Mouse (Mus musculus): ENCODE data around the gene Camsap2. TPM values are rescaled to one million over a fixed set of nuclear protein-coding genes. Genes with fewer than 3 reads are reported as not detected.

Gene Camsap2
- polyA plus RNA-seq, 1 experiment from 2014 or later: 34.7 TPM

GRCm38 (mm10) chr1:136333071-136333470, 12.8 kb downstream of the Camsap2 start:
- no peaks in the 10 kb centered on the region for H3K36me3 ChIP-seq (ENCODE audit: control insufficient read depth, insufficient read depth, low read length)
- H3K4me3 ChIP-seq (ENCODE audit: low read depth, low read length): no peak overlapping the region
- ATAC-seq (ENCODE audit: insufficient read depth, low FRiP score, low TSS enrichment): no peak
- no peaks in the 10 kb centered on the region for H3K9me3 ChIP-seq (ENCODE audit: control insufficient read depth, low read length)
- no peak overlapping the region for H3K4me2 ChIP-seq (ENCODE audit: low read depth)
- no peak for DNase-seq (ENCODE audit: low spot score)
- WGBS: 86% methylated on average over 7 of the region's 7 CpGs
- no peak overlapping the region for H3K27ac ChIP-seq (ENCODE audit: low read depth, low read length)
- H3K9ac ChIP-seq (ENCODE audit: low read length): no peak overlapping the region
- no peaks in the 10 kb centered on the region for H3K4me1 ChIP-seq (ENCODE audit: control insufficient read depth, insufficient read depth, low read length)
- H3K27me3 ChIP-seq (ENCODE audit: control insufficient read depth, insufficient read depth, low read length): no peaks in the 10 kb centered on the region

DNA sequence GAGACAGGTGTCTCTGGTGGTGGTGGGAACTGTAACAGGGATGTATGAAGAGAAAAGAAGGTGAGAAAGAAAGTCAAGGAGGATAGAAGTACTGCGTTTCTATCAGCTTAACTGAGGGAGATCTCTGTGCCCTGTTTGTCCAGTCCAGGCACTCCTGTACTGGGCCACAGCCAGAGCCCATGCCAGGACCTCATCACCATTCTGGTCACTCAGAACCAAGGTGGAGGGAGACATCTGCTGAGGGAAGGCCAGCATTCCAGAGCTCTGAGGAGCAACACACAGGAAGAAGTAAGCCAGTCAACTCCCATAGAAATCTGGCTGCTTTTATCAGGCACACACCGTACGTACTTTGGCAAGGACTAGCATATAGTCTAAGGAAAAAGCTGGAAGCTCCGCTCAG, 14.1 kb downstream of the Camsap2 start:
- DNase-seq (ENCODE audit: low spot score) (no peak), ATAC-seq (ENCODE audit: insufficient read depth, low FRiP score, low TSS enrichment) (no peak)
- Histone ChIP-seq H3K27ac (ENCODE audit: low read depth, low read length) (no peak overlapping the region), H3K4me1 (ENCODE audit: control insufficient read depth, insufficient read depth, low read length) (no peaks in the 10 kb centered on the region), H3K9ac (ENCODE audit: low read length) (no peak overlapping the region), H3K4me3 (ENCODE audit: low read depth, low read length) (no peak overlapping the region), H3K9me3 (ENCODE audit: control insufficient read depth, low read length) (no peaks in the 10 kb centered on the region), H3K36me3 (ENCODE audit: control insufficient read depth, insufficient read depth, low read length) (no peaks in the 10 kb centered on the region), H3K4me2 (ENCODE audit: low read depth) (no peak overlapping the region), H3K27me3 (ENCODE audit: control insufficient read depth, insufficient read depth, low read length) (no peaks in the 10 kb centered on the region)
- WGBS: 96% methylated on average over 4 of the region's 4 CpGs

GRCm38 (mm10) chr1:136329426-136329825, 16.5 kb downstream of the Camsap2 start:
- H3K4me2 ChIP-seq (ENCODE audit: low read depth): no peak overlapping the region
- no peaks in the 10 kb centered on the region for H3K36me3 ChIP-seq (ENCODE audit: control insufficient read depth, insufficient read depth, low read length)
- H3K4me1 ChIP-seq (ENCODE audit: control insufficient read depth, insufficient read depth, low read length): no peaks in the 10 kb centered on the region
- H3K9ac ChIP-seq (ENCODE audit: low read length): no peak overlapping the region
- DNase-seq (ENCODE audit: low spot score): no peak
- no peak overlapping the region for H3K27ac ChIP-seq (ENCODE audit: low read depth, low read length)
- H3K4me3 ChIP-seq (ENCODE audit: low read depth, low read length): no peak overlapping the region
- H3K27me3 ChIP-seq (ENCODE audit: control insufficient read depth, insufficient read depth, low read length): no peaks in the 10 kb centered on the region
- 96% methylated on average over 4 of the region's 4 CpGs for WGBS
- ATAC-seq (ENCODE audit: insufficient read depth, low FRiP score, low TSS enrichment): no peak
- no peaks in the 10 kb centered on the region for H3K9me3 ChIP-seq (ENCODE audit: control insufficient read depth, low read length)

DNA sequence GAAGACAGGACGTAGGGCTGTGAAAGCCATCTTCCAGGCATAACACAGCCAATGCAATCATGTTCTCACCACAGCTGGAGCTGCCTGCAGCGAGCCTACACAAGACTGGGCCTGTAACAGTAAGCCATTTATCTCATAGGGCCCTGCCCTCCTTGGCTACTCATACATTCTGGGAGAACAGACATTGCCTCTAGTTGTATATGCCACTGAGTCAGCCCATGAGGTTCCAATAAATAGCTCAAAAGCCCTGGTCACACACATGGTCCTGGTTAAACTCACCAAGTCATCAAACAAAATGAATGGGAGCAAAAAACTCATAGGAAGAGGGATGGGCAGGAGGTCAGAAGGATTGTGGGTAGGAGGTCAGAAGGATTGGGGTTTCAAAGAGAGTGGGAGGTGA, 17.3 kb downstream of the Camsap2 start:
- Histone ChIP-seq H3K4me1 (ENCODE audit: control insufficient read depth, insufficient read depth, low read length) (no peaks in the 10 kb centered on the region), H3K4me2 (ENCODE audit: low read depth) (no peak overlapping the region), H3K4me3 (ENCODE audit: low read depth, low read length) (no peak overlapping the region), H3K27me3 (ENCODE audit: control insufficient read depth, insufficient read depth, low read length) (no peaks in the 10 kb centered on the region), H3K36me3 (ENCODE audit: control insufficient read depth, insufficient read depth, low read length) (no peaks in the 10 kb centered on the region), H3K27ac (ENCODE audit: low read depth, low read length) (no peak overlapping the region), H3K9ac (ENCODE audit: low read length) (no peak overlapping the region), H3K9me3 (ENCODE audit: control insufficient read depth, low read length) (no peaks in the 10 kb centered on the region)
- ATAC-seq (ENCODE audit: insufficient read depth, low FRiP score, low TSS enrichment): no peak
- 71% methylated on average over 2 of the region's 2 CpGs for WGBS
- no peak for DNase-seq (ENCODE audit: low spot score)

GRCm38 (mm10) chr1:136327638-136328037, 18.3 kb downstream of the Camsap2 start:
- no peak overlapping the region for H3K27ac ChIP-seq (ENCODE audit: low read depth, low read length)
- H3K9ac ChIP-seq (ENCODE audit: low read length): no peak overlapping the region
- H3K27me3 ChIP-seq (ENCODE audit: control insufficient read depth, insufficient read depth, low read length): no peaks in the 10 kb centered on the region
- peaks cover 2% of the 10 kb centered on the region; the same call in 1 of the 2 replicates for H3K36me3 ChIP-seq (ENCODE audit: control insufficient read depth, insufficient read depth, low read length)
- no peak overlapping the region for H3K4me2 ChIP-seq (ENCODE audit: low read depth)
- no peaks in the 10 kb centered on the region for H3K4me1 ChIP-seq (ENCODE audit: control insufficient read depth, insufficient read depth, low read length)
- H3K9me3 ChIP-seq (ENCODE audit: control insufficient read depth, low read length): no peaks in the 10 kb centered on the region
- 86% methylated on average over 3 of the region's 3 CpGs for WGBS
- DNase-seq (ENCODE audit: low spot score) (no peak), ATAC-seq (ENCODE audit: insufficient read depth, low FRiP score, low TSS enrichment) (no peak)
- H3K4me3 ChIP-seq (ENCODE audit: low read depth, low read length): no peak overlapping the region

GRCm38 (mm10) chr1:136325933-136326332, 20.0 kb downstream of the Camsap2 start:
- no peaks in the 10 kb centered on the region for H3K4me1 ChIP-seq (ENCODE audit: control insufficient read depth, insufficient read depth, low read length)
- H3K9ac ChIP-seq (ENCODE audit: low read length): no peak overlapping the region
- H3K27me3 ChIP-seq (ENCODE audit: control insufficient read depth, insufficient read depth, low read length): no peaks in the 10 kb centered on the region
- H3K36me3 ChIP-seq (ENCODE audit: control insufficient read depth, insufficient read depth, low read length): peaks cover 2% of the 10 kb centered on the region; the same call in 1 of the 2 replicates
- H3K9me3 ChIP-seq (ENCODE audit: control insufficient read depth, low read length): no peaks in the 10 kb centered on the region
- WGBS: 32% methylated on average over 4 of the region's 4 CpGs
- no peak overlapping the region for H3K4me2 ChIP-seq (ENCODE audit: low read depth)
- no peak for ATAC-seq (ENCODE audit: insufficient read depth, low FRiP score, low TSS enrichment)
- no peak overlapping the region for H3K27ac ChIP-seq (ENCODE audit: low read depth, low read length)
- no peak for DNase-seq (ENCODE audit: low spot score)
- H3K4me3 ChIP-seq (ENCODE audit: low read depth, low read length): no peak overlapping the region

DNA sequence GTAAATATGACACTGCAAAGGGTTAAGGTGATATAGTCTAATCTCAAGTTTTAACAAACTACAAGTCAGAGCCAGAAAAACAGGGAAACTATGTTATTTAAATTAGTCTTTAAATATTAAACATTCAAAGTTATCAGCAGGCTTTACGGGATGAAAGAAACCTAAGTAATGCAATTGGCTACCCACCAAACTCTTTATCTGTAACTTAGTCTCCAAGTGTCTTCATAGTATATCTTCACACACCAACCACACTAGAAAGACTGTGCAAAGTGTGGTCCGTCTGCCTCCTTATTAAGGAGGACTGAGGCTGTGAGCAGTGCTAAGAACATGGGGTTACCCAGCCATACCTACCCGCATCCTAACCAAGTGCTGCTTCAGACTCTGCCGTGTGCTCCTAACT, 23.6 kb downstream of the Camsap2 start:
- Histone ChIP-seq H3K36me3 (ENCODE audit: control insufficient read depth, insufficient read depth, low read length) (peaks cover 2% of the 10 kb centered on the region; the same call in 1 of the 2 replicates), H3K9ac (ENCODE audit: low read length) (no peak overlapping the region), H3K4me1 (ENCODE audit: control insufficient read depth, insufficient read depth, low read length) (no peaks in the 10 kb centered on the region), H3K27me3 (ENCODE audit: control insufficient read depth, insufficient read depth, low read length) (no peaks in the 10 kb centered on the region), H3K27ac (ENCODE audit: low read depth, low read length) (no peak overlapping the region), H3K4me2 (ENCODE audit: low read depth) (no peak overlapping the region), H3K9me3 (ENCODE audit: control insufficient read depth, low read length) (no peaks in the 10 kb centered on the region), H3K4me3 (ENCODE audit: low read depth, low read length) (no peak overlapping the region)
- DNase-seq (ENCODE audit: low spot score) (no peak), ATAC-seq (ENCODE audit: insufficient read depth, low FRiP score, low TSS enrichment) (no peak)
- WGBS: 92% methylated on average over 4 of the region's 4 CpGs

DNA sequence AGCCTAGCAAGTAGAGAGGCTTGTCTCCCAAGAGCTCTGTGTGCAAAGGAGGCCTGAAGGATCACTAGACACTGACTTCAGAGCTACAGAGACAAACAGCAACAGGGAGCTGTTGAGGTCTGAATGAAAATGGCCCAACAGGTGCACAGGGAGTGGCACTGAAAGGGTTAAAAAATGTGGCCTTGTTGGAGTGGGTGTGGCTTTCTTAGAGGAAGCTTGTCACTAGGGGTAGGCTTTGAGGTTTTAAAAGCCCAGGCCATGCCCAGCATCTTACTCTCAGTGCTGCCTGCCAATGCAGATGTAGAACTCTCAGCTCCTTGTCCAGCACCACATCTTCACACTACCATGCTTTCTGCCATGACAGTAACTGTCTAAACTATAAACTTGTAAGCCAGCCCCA, 29.6 kb downstream of the Camsap2 start:
- no peak overlapping the region for H3K4me3 ChIP-seq (ENCODE audit: low read depth, low read length)
- no peaks in the 10 kb centered on the region for H3K4me1 ChIP-seq (ENCODE audit: control insufficient read depth, insufficient read depth, low read length)
- H3K27me3 ChIP-seq (ENCODE audit: control insufficient read depth, insufficient read depth, low read length): no peaks in the 10 kb centered on the region
- no peak overlapping the region for H3K4me2 ChIP-seq (ENCODE audit: low read depth)
- ATAC-seq (ENCODE audit: insufficient read depth, low FRiP score, low TSS enrichment): no peak
- H3K9ac ChIP-seq (ENCODE audit: low read length): no peak overlapping the region
- DNase-seq (ENCODE audit: low spot score): no peak
- no peaks in the 10 kb centered on the region for H3K9me3 ChIP-seq (ENCODE audit: control insufficient read depth, low read length)
- H3K36me3 ChIP-seq (ENCODE audit: control insufficient read depth, insufficient read depth, low read length): no peaks in the 10 kb centered on the region
- H3K27ac ChIP-seq (ENCODE audit: low read depth, low read length): no peak overlapping the region

GRCm38 (mm10) chr1:136309193-136309592, 36.7 kb downstream of the Camsap2 start:
- no peaks in the 10 kb centered on the region for H3K4me1 ChIP-seq (ENCODE audit: control insufficient read depth, insufficient read depth, low read length)

More at GRCm38 (mm10) chr1:136309193-136309592, 36.7 kb downstream of the Camsap2 start:
- no peak overlapping the region for H3K9ac ChIP-seq (ENCODE audit: low read length)
- ATAC-seq (ENCODE audit: insufficient read depth, low FRiP score, low TSS enrichment) (no peak), DNase-seq (ENCODE audit: low spot score) (no peak)
- no peak overlapping the region for H3K4me2 ChIP-seq (ENCODE audit: low read depth)
- no peak overlapping the region for H3K27ac ChIP-seq (ENCODE audit: low read depth, low read length)
- H3K27me3 ChIP-seq (ENCODE audit: control insufficient read depth, insufficient read depth, low read length): no peaks in the 10 kb centered on the region
- no peaks in the 10 kb centered on the region for H3K36me3 ChIP-seq (ENCODE audit: control insufficient read depth, insufficient read depth, low read length)
- H3K4me3 ChIP-seq (ENCODE audit: low read depth, low read length): no peak overlapping the region
- no peaks in the 10 kb centered on the region for H3K9me3 ChIP-seq (ENCODE audit: control insufficient read depth, low read length)
- 90% methylated on average over 5 of the region's 5 CpGs for WGBS

Measured in neural tube, embryonic 11.5 days (tissue).